Mouse (Mus musculus): ENCODE measurements at regions not wholly inside any gene's neighbourhood (a gene's known extent, or its start where the extent isn't known, plus 50 kb on each side); places are given as distances from the start of the nearest gene placed in this dataset.
"Not testable (repeated sequence)": the region's sequence is repeated elsewhere in the genome, so short reads cannot be mapped to it uniquely, and the experiment has no call there.

DNA sequence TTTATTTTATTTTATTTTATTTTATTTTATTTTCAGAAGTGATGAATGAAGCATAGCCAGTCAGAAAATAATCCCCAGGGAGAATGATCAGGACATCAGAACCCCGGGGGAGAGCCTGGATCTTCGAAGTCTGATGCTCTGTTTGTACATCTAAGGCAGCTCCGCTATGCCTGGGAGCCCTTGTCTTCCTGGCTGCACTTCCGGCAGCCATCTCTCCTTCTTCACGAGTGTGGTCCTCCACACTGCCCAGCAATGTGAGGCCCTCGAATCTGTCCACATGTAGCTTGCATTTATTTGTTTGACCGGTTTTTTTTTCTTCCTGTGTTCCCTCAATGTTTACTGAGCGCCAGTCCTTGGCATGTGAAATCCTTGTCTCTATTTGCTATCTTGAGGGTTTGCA is 95.9 kb downstream of the Vcpkmt start:
- no peak for DNase-seq (ENCODE audit: low read depth in 1 of 2, low spot score in 2 of 2)

DNA sequence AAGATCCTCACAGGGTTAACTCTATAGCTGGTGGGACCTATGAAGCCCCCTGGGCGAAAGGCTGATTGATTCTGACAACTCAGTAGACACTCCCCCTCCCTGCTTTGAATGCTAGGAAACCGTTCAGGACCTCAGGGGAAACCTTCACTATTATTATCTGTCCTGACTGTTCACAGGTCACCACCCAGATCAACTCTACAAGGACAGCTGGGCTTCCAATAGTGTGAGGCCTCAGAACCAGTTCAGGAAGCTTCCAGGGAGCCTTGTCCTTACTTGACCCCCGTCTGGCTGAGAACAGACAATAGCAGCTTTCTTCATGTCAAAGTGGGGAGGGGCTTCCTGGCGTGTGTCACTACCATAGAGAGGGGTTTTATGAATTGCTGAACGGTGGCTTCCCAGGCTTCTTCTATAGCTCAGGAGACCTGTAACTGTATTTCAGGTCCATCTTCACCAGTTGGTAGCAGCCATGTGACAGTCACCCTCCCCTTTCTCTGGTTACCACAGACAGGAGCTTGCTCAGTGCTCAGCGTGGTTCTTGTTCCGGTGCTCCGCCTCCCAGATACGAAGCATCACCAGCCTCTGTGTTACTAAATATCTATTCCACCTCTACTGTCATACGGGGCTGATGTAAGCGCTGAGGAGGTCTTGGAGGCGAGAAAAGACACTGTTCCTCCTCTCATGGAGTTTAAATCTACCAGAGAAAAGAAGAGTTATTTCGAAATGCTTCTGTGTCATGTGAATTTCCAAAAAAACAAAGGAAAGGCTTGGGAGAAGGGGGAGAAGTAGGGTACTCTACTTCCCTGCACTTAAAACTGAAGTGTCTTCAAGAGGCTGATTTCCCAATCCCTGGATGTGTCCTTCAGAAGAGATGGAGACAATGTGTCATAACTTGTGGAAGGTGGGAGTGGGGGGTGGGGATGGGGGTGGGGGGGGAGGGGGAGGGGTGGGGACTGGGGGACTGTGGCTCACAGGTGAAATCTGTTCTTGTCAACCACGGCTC is 96.9 kb downstream of the Vcpkmt start:
- DNase-seq (ENCODE audit: low read depth in 1 of 2, low spot score in 2 of 2): peak in 1 of 2 experiments; percentile 44

DNA sequence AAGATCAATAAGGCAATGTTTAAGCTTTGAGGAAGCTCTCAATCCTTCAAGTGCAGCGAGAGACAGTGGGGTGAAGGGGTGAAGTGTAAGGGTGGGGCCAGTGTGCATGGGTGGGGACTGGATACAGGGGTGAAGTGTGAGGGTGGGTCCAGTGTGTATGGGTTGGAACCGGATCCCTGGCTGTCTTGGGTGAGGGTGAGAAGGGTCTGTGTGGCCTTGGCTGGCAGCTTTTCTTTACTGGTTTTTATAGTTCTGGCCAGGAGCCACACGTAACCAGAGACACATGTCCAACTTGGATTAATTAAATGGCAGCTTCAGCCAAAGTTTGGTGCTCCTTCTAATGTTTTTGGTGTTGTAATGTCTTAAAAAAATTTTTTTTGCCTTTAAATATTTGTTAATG is 101.4 kb downstream of the Vcpkmt start:
- DNase-seq (ENCODE audit: low read depth in 1 of 2, low spot score in 2 of 2): no peak

DNA sequence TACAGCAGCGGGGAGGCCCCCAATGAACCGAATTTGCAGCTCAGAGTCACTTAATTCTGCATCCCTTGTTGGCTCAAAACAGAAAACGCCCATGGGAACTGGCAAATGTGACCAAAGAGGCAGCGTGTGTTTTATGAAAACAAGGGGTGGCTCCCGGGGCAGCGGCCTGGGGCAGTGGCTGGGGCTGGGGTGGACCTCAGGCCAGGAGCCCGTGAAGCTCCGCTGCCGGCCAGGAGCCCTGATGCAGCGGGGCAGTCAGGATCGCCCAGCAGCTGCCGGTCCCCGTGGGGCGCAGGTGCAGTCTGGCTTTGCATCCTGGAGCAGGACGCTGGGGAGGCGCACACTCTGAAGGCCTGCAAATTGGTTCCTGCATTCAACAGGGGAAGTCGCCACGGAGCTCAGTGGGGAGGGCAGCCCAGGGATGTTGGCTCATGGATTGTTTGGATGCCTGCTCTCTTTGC is 104.4 kb upstream of the Gm9887 start:
- DNase-seq (ENCODE audit: low read depth in 1 of 2, low spot score in 2 of 2): no peak

DNA sequence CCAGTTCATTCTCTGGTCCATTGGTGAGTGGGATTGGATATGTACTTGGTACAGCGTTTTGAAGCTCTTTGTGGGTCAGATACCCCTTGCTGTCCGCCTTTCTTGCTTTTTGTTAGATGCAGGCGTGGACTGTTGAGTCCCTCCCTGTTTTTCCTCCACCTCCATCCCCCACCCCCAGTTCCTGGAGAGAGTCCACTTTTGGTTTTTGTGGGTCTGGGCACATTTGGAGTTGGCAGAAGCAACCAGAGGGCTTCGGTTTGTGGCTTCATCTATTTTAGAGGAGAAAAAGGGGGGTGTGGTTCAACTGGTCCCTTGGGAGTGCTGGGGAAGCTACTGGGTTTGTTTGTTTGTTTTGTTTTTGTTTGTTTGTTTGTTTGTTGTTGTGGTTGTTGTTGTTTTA is 103.9 kb upstream of the Gm9887 start:
- no peak for DNase-seq (ENCODE audit: low read depth in 1 of 2, low spot score in 2 of 2)

DNA sequence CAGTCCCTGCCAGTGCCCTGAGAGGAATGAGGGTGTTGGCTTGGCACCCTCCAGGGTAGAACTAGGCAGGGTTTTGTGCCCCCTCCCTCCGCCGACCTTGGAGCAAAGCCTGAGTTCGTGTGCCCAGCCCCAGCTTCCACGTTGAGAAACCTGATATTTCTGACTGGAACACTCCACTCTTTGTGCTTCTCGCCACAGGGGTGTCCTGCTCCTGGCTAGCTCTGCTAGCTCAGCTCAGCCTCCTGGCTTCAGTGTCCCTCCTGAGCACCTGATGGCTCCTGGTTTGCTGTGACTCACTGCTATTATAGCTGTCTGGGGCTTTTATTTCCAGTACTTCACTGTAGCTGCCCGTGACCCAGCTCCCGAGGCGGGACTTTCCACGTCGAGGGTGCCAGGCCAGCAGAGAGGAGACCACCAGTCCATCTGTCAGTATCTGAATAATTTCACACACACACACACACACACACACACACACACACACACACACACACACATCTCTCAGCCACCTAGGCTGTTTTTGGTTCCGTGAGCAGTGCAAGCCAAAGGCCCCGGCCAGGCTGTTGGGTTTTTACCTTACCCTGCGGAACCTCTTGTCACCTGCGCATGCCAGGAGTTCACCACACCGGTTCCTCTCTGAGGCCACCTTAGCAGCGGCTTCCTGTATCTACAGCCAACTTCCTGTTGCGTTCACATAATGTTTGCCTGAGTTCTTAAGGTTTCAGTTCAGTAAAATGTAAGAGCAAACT is 102.8 kb upstream of the Gm9887 start:
- peak in 1 of 2 experiments; percentile 37 for DNase-seq (ENCODE audit: low read depth in 1 of 2, low spot score in 2 of 2)

DNA sequence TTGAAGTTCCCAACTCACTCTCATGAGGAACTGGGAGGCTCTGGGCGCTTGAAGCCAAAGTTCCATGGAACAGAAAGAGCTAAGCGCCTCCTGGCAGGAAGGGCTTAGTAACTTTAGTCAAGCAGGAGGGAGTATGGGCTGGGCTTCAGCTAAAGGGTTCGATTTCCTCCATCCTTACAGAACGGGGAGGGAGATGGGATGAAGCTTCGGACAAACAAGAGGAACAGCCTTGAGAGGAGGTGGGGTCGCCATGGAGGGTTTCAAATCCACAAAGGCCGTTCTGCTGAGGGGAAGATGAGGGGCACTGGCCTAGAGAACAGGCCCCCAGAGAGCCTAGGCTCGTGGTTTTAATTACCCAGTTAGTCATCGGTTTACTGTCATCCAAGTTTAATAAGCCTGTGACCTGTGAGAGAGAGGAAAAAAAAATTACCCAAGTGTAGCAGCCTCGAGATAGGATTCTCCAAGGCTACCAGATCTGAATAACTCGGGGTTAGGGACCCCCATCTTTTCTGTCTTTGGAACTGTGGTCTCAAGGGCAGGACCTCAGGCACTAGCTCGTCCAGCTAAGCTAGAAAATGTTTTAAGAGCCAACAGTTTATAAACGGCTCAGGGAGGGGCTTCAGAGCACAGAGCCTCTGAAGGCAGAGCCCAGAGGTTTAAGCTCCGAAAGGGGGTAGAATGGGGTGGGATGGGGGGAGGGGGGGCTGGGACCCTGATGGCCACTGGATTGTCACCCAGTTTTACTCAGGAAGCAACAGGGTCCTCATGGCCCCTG is 102.1 kb upstream of the Gm9887 start:
- no peak for DNase-seq (ENCODE audit: low read depth in 1 of 2, low spot score in 2 of 2)

DNA sequence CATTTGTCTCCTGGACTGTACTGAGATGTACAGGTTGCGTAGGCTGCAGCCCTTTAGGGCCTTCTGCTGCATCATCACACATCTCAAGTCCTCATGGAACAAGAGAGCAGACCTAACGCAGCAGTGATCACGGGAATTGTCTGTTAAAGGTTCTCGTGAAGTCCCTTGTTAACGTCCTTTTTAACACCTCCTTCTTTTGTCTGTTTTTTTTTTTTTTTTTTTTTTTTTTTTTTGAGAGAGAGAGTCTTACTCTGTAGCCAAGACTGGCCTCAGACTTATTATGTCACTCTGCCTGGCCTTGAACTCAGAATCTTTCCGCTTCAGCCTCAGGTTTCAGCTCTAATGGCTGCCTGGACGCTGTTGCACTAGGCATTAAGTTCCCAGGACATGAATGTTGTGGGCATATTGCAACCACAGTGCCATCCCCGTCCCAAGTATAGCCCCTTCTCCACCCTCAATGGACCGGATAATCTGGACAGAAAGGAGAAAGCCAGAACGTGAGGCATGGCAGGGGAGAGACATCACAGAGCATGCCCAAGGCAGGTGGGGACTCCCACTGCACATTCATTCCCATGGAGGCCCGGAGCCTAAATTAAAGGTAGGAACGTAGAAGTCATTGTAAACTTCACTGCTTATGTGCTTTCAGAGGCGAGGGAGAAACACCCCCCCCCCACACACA is 101.3 kb upstream of the Gm9887 start:
- DNase-seq (ENCODE audit: low read depth in 1 of 2, low spot score in 2 of 2): no peak

DNA sequence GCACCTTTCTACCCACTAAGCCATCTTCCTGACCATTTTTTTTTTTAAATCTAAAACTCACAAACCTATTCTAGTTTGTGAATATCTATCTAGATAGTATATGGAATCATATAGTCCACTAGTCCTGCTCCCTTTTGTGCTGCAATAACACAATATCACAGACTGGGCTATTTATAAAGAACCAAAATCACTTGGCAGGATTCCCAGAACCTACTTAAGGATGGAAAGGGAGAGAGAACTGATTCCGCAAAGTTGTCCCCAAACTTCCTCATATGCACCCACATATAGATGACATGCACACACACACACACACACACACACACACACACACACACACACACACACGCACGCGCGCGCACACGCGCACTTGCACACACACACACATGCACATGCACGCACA is 100.7 kb upstream of the Gm9887 start:
- DNase-seq (ENCODE audit: low read depth in 1 of 2, low spot score in 2 of 2): no peak

DNA sequence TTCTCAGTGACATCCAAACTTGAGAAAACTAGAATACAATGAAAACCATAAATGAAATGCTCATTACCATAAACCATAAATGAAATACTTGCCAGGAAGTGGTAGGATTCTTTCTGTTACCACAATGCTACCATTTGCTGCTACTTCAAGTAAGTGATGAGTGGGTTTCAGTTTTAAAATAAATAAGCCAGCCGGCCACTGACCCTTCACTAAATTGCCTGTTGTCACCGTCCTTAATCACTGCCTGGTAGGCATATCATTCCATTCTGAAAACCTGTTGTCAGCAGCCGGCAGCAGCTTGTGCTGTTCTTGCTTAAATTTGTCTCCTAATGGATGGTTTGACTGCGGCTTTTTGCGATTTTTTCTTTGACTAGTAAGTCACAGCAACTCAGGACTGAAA is 99.6 kb upstream of the Gm9887 start:
- DNase-seq (ENCODE audit: low read depth in 1 of 2, low spot score in 2 of 2): no peak

DNA sequence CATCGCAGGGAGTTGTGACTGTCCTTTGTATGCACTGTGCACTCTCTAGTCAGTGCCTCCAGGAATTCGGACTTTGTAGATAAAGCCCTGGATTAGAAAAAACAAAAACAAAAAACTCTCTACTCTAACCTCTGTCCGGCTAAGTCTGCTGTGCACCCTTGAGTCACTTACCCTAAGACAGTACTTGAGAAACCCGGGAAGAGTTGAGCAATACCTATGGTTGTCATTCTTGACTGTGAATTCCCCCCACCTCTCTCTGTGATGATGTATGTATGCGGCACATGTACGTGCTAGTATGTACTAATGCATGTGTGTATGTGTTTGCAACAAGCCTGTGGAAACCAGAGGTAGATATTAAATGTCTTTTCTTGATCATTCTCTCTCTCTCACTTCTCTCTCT is 96.7 kb upstream of the Gm9887 start:
- no peak for DNase-seq (ENCODE audit: low read depth in 1 of 2, low spot score in 2 of 2)

DNA sequence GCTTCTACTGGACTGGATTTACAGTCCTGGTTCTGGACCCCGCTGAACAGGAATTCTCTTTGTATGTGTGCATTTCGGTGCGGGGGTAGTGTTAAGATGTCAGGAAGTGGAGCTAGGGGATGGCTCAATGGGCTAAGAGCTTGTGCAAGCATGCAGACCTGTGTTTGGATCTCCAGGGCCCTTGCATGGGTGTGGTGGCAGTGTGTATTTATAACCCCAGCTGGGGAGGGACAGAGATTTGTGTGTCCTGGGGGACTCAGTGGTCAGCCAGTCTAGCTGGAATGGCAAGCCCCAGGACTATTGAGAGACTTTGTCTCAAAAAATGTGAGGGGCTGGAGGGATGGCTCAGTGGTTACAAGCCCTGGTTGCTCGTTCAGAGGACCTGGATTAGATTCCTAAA is 95.1 kb upstream of the Gm9887 start:
- no peak for DNase-seq (ENCODE audit: low read depth in 1 of 2, low spot score in 2 of 2)

DNA sequence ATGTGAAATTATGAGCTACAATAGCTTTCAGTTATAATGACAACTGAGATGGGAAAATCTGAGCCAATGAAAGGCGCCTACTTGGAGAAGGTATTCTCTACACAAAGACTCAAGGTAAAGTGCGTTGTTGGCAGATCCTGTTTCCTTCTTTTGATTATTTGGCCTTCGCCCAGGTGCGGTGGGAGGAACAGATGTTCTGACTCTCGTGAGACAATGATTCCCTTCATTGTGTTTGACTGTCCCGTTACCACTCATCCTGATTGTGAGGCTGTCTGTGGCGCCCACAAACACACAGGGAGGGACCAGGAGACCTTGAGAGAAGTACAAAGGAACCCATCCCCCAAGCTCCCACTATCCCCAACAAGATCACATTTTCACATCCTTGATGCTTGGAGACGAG is 92.6 kb upstream of the Gm9887 start:
- no peak for DNase-seq (ENCODE audit: low read depth in 1 of 2, low spot score in 2 of 2)

DNA sequence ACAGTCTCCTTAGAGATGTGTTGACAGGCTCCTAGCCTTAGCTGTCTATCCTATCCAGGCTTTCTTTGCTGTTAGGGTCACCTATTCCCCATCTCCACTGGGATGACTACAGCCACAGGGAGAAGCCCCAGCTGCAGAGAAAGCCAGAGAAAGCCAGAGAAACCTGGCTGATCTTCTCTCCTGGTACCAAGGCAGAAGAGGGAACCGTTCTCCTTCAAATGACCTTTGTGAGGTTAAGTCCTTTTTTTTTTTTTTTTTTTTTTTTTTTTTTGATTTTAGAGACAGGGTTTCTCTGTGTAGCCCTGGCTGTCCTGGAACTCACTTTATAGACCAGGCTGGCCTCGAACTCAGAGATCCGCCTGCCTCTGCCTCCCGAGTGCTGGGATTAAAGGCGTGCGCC is 91.1 kb upstream of the Gm9887 start:
- not testable (repeated sequence) for DNase-seq (ENCODE audit: low read depth in 1 of 2, low spot score in 2 of 2)

DNA sequence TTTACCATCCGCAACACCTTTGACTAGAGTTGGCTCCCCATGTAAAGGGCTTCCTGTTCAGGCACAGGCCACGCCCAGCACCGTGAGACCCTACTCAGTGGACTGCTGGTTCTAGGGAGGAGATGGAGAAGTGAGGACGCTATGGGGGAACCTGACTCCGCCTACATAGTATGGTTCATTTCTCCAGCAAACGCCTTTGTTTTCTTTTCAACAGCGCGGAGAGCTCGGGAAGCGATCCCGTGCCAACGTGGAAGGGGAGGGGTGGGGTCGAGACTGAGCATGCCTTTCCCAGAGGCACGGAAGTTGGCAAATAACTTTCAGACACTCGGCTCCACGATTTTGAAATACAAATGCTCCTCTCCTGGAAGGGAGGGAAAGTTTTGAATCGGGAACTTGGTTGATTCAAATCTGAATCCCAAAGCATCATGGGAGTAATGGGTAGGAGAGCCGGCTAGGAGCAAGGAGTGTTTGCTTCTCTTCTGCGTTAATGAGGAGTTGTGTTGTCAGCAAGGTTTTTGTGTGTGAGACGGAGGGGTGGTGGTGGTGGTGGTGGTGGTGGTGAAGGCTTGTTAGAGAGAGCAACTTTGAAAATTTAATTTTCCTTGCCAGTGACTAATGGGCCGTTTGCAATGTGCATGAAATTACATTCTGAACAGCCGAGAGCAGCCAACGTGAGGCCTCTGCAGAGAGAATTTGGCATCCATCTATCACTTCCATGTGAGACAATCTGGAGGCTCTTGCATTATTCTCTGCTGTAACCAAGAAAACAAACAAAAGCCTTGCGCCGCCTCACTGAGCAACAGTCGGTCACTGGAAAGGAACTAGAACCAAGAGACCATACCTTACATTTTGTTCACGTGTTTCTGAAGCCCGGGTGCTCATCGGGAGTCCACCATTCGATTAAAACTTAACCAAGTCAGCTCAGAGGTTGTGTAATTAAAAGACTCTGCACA is 89.9 kb upstream of the Gm9887 start:
- no peak for DNase-seq (ENCODE audit: low read depth in 1 of 2, low spot score in 2 of 2)

DNA sequence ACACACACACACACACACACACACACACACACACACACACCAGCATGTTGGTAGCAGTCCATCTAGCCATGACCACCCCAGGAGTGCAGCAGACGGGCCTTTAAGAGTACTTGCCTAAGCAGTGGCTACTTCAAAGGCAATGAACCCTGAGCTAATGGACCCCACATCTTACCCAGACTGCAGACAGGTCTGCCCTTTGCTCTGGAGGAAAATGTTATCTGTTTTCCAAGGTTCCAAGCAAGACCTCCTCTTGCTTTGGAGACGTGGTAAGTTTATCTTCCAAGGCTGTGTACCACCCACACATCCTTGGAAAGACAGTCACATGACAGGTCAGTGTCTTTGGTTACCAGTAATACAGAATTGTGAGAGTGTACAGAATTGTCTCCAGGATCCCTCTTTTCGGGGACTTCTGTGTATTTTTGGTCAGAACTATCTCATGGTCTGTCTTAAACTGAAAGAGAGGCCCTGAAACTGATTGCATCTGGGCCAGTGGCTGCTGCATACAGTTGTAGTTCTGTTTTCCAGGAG is 88.4 kb upstream of the Gm9887 start:
- no peak for DNase-seq (ENCODE audit: low read depth in 1 of 2, low spot score in 2 of 2)

DNA sequence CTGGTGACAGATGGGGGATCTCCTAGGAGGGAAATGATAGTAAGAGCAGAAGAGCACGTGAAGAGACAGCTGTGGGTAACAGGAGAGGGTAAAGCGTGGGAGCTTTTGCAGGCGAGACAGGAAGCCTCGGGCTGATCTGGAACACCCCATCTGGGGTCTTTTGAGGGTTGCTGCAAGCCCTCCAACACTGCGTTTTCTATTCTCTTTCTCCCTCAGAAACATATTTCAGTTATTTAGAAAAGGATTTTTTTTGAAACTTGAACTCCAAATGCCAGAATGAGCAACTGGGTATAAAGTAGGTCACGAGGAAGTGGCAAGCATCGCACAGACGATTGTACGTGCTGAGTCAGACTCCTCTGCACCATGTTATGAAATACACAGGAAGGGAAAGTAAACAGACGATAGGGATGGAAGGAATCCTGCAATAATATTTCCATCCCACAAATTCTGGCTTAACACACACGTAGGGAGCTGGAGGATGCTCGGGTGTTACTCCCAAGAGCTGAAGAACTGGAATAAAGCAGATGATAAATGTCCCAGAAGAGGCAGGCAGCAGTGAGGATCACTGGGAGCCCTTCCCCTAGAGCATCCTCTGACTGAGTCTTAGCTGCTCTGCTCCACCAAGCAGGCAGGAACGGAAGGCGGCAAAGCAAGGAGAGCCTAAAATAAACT is 86.0 kb upstream of the Gm9887 start:
- DNase-seq (ENCODE audit: low read depth in 1 of 2, low spot score in 2 of 2): no peak

DNA sequence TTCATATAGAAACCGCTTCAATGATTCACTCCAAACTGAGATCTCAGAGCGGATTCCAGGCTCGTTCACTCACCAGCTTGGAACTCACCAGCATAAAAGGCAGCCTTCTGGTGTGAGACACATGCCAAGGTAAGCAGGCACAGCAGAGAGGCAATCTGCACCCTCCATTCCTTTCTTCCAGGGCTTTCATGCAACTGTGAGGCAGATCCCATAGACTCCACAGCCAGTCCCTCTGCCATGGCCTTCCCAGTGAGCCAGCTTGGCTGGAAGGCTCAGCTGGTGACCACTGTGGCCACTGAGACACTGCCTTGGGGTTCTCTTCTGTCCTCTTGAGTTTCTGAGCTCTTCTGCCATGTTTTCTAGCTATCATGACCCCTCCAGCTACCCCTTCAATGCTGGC is 84.5 kb upstream of the Gm9887 start:
- DNase-seq (ENCODE audit: low read depth in 1 of 2, low spot score in 2 of 2): no peak

DNA sequence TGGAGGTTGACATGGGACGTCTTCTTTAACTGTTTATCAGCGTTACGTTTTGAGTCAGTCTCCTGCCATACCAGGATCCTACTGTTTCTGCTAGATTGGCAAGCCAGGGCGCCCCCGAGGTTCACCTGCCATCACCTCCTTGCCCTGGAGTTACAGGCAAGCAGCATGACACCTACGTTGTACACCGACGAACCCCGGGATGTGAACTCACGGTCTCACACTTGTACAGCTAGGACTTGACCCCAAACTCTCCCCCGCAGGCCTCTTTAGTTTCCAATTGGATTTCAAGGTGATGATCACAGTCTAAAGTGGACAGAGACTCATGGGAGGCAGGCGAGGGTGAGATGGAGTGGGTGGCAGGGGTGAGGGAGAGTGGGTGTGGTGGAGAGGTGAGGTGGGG is 83.9 kb upstream of the Gm9887 start:
- DNase-seq (ENCODE audit: low read depth in 1 of 2, low spot score in 2 of 2): no peak
